Mouse (Mus musculus): Measurements from ENCODE around the gene Nmnat1.

- TF ChIP-seq CTCF (IDR thresholded peaks at IDR 0.05; ENCODE audit: low read depth) (no peak), EP300 (IDR thresholded peaks at IDR 0.05; ENCODE audit: low read depth) (no peak)
Measured at GRCm38 (mm10) chr4:149469557-149469956, 15.4 kb downstream of the Nmnat1 start.

Measured in liver, postnatal 0 days (tissue).